Mouse (Mus musculus): ENCODE measurements around the gene Epb41l4b. TPM values are rescaled to one million over a fixed set of nuclear protein-coding genes. Genes with fewer than 3 reads are reported as not detected.

The Epb41l4b gene
- polyA plus RNA-seq, 1 experiment from 2014 or later, result 3.8 TPM

Other genes with a start within 250 kb of the Epb41l4b start
- gene Tmem245, start 196.0 kb downstream of the Epb41l4b start, polyA plus RNA-seq (2014; fragmentation: Nextera tagmentation; extraction: Ambion mirVana), result 9.2 and 10.1 TPM in 2 replicates
- 21.3 and 24.3 TPM in 2 replicates for gene Frrs1l, start 153.0 kb downstream of the Epb41l4b start, polyA plus RNA-seq (2014; fragmentation: Nextera tagmentation; extraction: Ambion mirVana)
- gene Ptpn3, start 158.4 kb upstream of the Epb41l4b start, polyA plus RNA-seq (2014; fragmentation: Nextera tagmentation; extraction: Ambion mirVana), result 3.1 and 3.8 TPM in 2 replicates